Mouse (Mus musculus): ENCODE measurements around the gene Cetn3. TPM values are rescaled to one million over a fixed set of nuclear protein-coding genes. Genes with fewer than 3 reads are reported as not detected.

Gene Cetn3
- polyA plus RNA-seq, 1 experiment = 37.2 TPM

GRCm38 (mm10) chr13:81822750-81823149 is 39.9 kb downstream of the Cetn3 start:
- Histone ChIP-seq H3ac (ENCODE audit: control insufficient read depth, insufficient read length) (no peak overlapping the region), H3K4me3 (no peak overlapping the region), H3K36me3 (ENCODE audit: control insufficient read depth, insufficient read depth) (no peaks in the 10 kb centered on the region), H3K27me3 (ENCODE audit: control insufficient read depth, insufficient read depth, insufficient read length) (no peaks in the 10 kb centered on the region), H3K4me2 (ENCODE audit: low read depth) (no peak overlapping the region), H3K79me2 (ENCODE audit: control insufficient read depth, insufficient read depth) (no peaks in the 10 kb centered on the region)
- TF ChIP-seq E2F4 (IDR thresholded peaks at IDR 0.05; ENCODE audit: insufficient read depth) (no peak), MYOG (IDR thresholded peaks at IDR 0.05; ENCODE audit: control insufficient read depth in 1 of 3, insufficient read depth in 1 of 3, insufficient read length in 2 of 3, low read depth in 2 of 3) (no peak), MYOD1 (IDR thresholded peaks at IDR 0.05; ENCODE audit: control insufficient read depth in 1 of 3, insufficient read length in 2 of 3, low read depth in 2 of 3) (no peak), POLR2A (IDR thresholded peaks at IDR 0.05; ENCODE audit: insufficient read length, low read depth) (no peak), MAX (IDR thresholded peaks at IDR 0.05; ENCODE audit: low read depth) (no peak), TCF12 (IDR thresholded peaks at IDR 0.05; ENCODE audit: insufficient read depth, poor library complexity, severe bottlenecking) (no peak), TCF3 (IDR thresholded peaks at IDR 0.05; ENCODE audit: insufficient read length, low read depth) (no peak), CEBPB (IDR thresholded peaks at IDR 0.05; ENCODE audit: insufficient read depth, poor library complexity, severe bottlenecking) (no peak), SRF (IDR thresholded peaks at IDR 0.05; ENCODE audit: control insufficient read depth, insufficient read length, low read depth) (no peak), USF1 (IDR thresholded peaks at IDR 0.05; ENCODE audit: low read depth) (no peak), POLR2AphosphoS2 (IDR thresholded peaks at IDR 0.05; ENCODE audit: insufficient read length, low read depth) (no peak), REST (IDR thresholded peaks at IDR 0.05; ENCODE audit: insufficient read depth, insufficient read length) (no peak)

GRCm38 (mm10) chr13:81824576-81825330 is 41.9 kb downstream of the Cetn3 start:
- no peak overlapping the region for H3K4me3 ChIP-seq
- no peak for TF ChIP-seq TCF12 (IDR thresholded peaks at IDR 0.05; ENCODE audit: insufficient read depth, poor library complexity, severe bottlenecking)
- TF ChIP-seq MYOD1 (IDR thresholded peaks at IDR 0.05; ENCODE audit: control insufficient read depth in 1 of 3, insufficient read length in 2 of 3, low read depth in 2 of 3) = no peak
- TF ChIP-seq REST (IDR thresholded peaks at IDR 0.05; ENCODE audit: insufficient read depth, insufficient read length) = no peak
- no peak for TF ChIP-seq POLR2A (IDR thresholded peaks at IDR 0.05; ENCODE audit: insufficient read length, low read depth)
- no peak for TF ChIP-seq E2F4 (IDR thresholded peaks at IDR 0.05; ENCODE audit: insufficient read depth)
- no peak for TF ChIP-seq CEBPB (IDR thresholded peaks at IDR 0.05; ENCODE audit: insufficient read depth, poor library complexity, severe bottlenecking)
- no peak for TF ChIP-seq USF1 (IDR thresholded peaks at IDR 0.05; ENCODE audit: low read depth)
- no peak for TF ChIP-seq MAX (IDR thresholded peaks at IDR 0.05; ENCODE audit: low read depth)
- no peak for TF ChIP-seq SRF (IDR thresholded peaks at IDR 0.05; ENCODE audit: control insufficient read depth, insufficient read length, low read depth)
- TF ChIP-seq MYOG (IDR thresholded peaks at IDR 0.05; ENCODE audit: control insufficient read depth in 1 of 3, insufficient read depth in 1 of 3, insufficient read length in 2 of 3, low read depth in 2 of 3) = no peak
- TF ChIP-seq POLR2AphosphoS2 (IDR thresholded peaks at IDR 0.05; ENCODE audit: insufficient read length, low read depth) = no peak
- no peak for TF ChIP-seq TCF3 (IDR thresholded peaks at IDR 0.05; ENCODE audit: insufficient read length, low read depth)
- no peak overlapping the region for H3ac ChIP-seq (ENCODE audit: control insufficient read depth, insufficient read length)
- H3K27me3 ChIP-seq (ENCODE audit: control insufficient read depth, insufficient read depth, insufficient read length) = no peaks in the 10 kb centered on the region
- peak overlapping the region; percentile 5 for H3K4me2 ChIP-seq (ENCODE audit: low read depth)
- no peaks in the 10 kb centered on the region for H3K36me3 ChIP-seq (ENCODE audit: control insufficient read depth, insufficient read depth)
- no peaks in the 10 kb centered on the region for H3K79me2 ChIP-seq (ENCODE audit: control insufficient read depth, insufficient read depth)

GRCm38 (mm10) chr13:81828486-81828885 is 45.6 kb downstream of the Cetn3 start:
- Histone ChIP-seq H3K79me2 (ENCODE audit: control insufficient read depth, insufficient read depth) (no peaks in the 10 kb centered on the region), H3K4me2 (ENCODE audit: low read depth) (peak overlapping the region; percentile 33), H3K27me3 (ENCODE audit: control insufficient read depth, insufficient read depth, insufficient read length) (no peaks in the 10 kb centered on the region), H3ac (ENCODE audit: control insufficient read depth, insufficient read length) (no peak overlapping the region), H3K4me3 (no peak overlapping the region), H3K36me3 (ENCODE audit: control insufficient read depth, insufficient read depth) (no peaks in the 10 kb centered on the region)
- TF ChIP-seq SRF (IDR thresholded peaks at IDR 0.05; ENCODE audit: control insufficient read depth, insufficient read length, low read depth) (no peak), POLR2AphosphoS2 (IDR thresholded peaks at IDR 0.05; ENCODE audit: insufficient read length, low read depth) (no peak), MYOD1 (IDR thresholded peaks at IDR 0.05; ENCODE audit: control insufficient read depth in 1 of 3, insufficient read length in 2 of 3, low read depth in 2 of 3) (no peak), MAX (IDR thresholded peaks at IDR 0.05; ENCODE audit: low read depth) (no peak), REST (IDR thresholded peaks at IDR 0.05; ENCODE audit: insufficient read depth, insufficient read length) (no peak)

GRCm38 (mm10) chr13:81831838-81832237 is 49.0 kb downstream of the Cetn3 start:
- Histone ChIP-seq H3K36me3 (ENCODE audit: control insufficient read depth, insufficient read depth) (no peaks in the 10 kb centered on the region), H3K4me3 (no peak overlapping the region), H3ac (ENCODE audit: control insufficient read depth, insufficient read length) (no peak overlapping the region), H3K79me2 (ENCODE audit: control insufficient read depth, insufficient read depth) (no peaks in the 10 kb centered on the region), H3K4me2 (ENCODE audit: low read depth) (no peak overlapping the region), H3K27me3 (ENCODE audit: control insufficient read depth, insufficient read depth, insufficient read length) (no peaks in the 10 kb centered on the region)
- TF ChIP-seq MYOG (IDR thresholded peaks at IDR 0.05; ENCODE audit: control insufficient read depth in 1 of 3, insufficient read depth in 1 of 3, insufficient read length in 2 of 3, low read depth in 2 of 3) (no peak), TCF12 (IDR thresholded peaks at IDR 0.05; ENCODE audit: insufficient read depth, poor library complexity, severe bottlenecking) (no peak), MAX (IDR thresholded peaks at IDR 0.05; ENCODE audit: low read depth) (no peak), SRF (IDR thresholded peaks at IDR 0.05; ENCODE audit: control insufficient read depth, insufficient read length, low read depth) (no peak), USF1 (IDR thresholded peaks at IDR 0.05; ENCODE audit: low read depth) (no peak), MYOD1 (IDR thresholded peaks at IDR 0.05; ENCODE audit: control insufficient read depth in 1 of 3, insufficient read length in 2 of 3, low read depth in 2 of 3) (no peak), POLR2A (IDR thresholded peaks at IDR 0.05; ENCODE audit: insufficient read length, low read depth) (no peak), CEBPB (IDR thresholded peaks at IDR 0.05; ENCODE audit: insufficient read depth, poor library complexity, severe bottlenecking) (no peak), TCF3 (IDR thresholded peaks at IDR 0.05; ENCODE audit: insufficient read length, low read depth) (no peak), POLR2AphosphoS2 (IDR thresholded peaks at IDR 0.05; ENCODE audit: insufficient read length, low read depth) (no peak), E2F4 (IDR thresholded peaks at IDR 0.05; ENCODE audit: insufficient read depth) (no peak), REST (IDR thresholded peaks at IDR 0.05; ENCODE audit: insufficient read depth, insufficient read length) (no peak)
